Mouse (Mus musculus) cerebellum, adult 2 months (tissue): Measurements from ENCODE around the gene Svs1. TPM values are rescaled to one million over a fixed set of nuclear protein-coding genes. Genes with fewer than 3 reads are reported as not detected.

Source experiments
- DNase-seq, 2 experiments: peaks; one replicate each; pipeline ENCODE4 v3.0.0; 2021
- H3K27ac ChIP-seq: fragments of 200-500 bp; 2 replicates; pipeline ENCODE4 v1.5.1; 2012; ENCODE audit warnings: low read length, control low read depth, inconsistent platforms; ENCODE audit not compliant: insufficient read depth
- H3K27me3 ChIP-seq: fragments of 200-500 bp; 2 replicates; pipeline ENCODE4 v1.6.1; 2012; ENCODE audit warnings: inconsistent platforms, mild to moderate bottlenecking, low read length, moderate library complexity; ENCODE audit not compliant: control insufficient read depth, insufficient read depth
- H3K4me1 ChIP-seq: fragments of 200-500 bp; 2 replicates; pipeline ENCODE4 v1.6.1; 2011; ENCODE audit warnings: low read length; ENCODE audit not compliant: control insufficient read depth, insufficient read depth
- H3K4me3 ChIP-seq: fragments of 200-500 bp; replicated peaks from 2 replicates; pipeline ENCODE3; 2011; ENCODE audit warnings: mild to moderate bottlenecking, low read depth, low read length, control low read depth; ENCODE audit not compliant: insufficient read depth
- CTCF ChIP-seq: fragments of 200-500 bp; IDR thresholded peaks from 2 replicates; pipeline ENCODE4 v1.5.1; 2011; ENCODE audit warnings: low read depth, mild to moderate bottlenecking, control low read depth, low read length, moderate library complexity, borderline replicate concordance; ENCODE audit not compliant: insufficient read depth
- POLR2A ChIP-seq: fragments of 200-500 bp; IDR thresholded peaks from 2 replicates; pipeline ENCODE4 v1.6.1; 2011; ENCODE audit warnings: low read length, control low read depth, borderline replicate concordance; ENCODE audit not compliant: insufficient read depth
- WGBS: fragments of 180-500 bp; shearing (Covaris S2); methylation state at CpG from one replicate; pipeline ENCODE4 v1.1.7; 2018; 5-methylcytosine and 5-hydroxymethylcytosine counted together
- polyA plus RNA-seq: library from polyadenylated mRNA; depleted of rRNA; stranded (reverse); fragments of >200 nt; gene quantifications from 2 replicates; pipeline ENCODE4 v1.2.3, GENCODE M21; 2012; rRNA removed

Gene Svs1
- polyA plus RNA-seq, 1 experiment, result not detected

GRCm38 (mm10) chr6:49039470-49040180 lies 53.0 kb downstream of the Svs1 start:
- no peak overlapping the region for H3K27ac ChIP-seq
- H3K27me3 ChIP-seq, result no peaks in the 10 kb centered on the region; the same call in 1 of the 2 replicates
- WGBS, result 9% methylated on average over 18 of the region's 18 CpGs
- peak; percentile 29 to 39 for DNase-seq
- H3K4me1 ChIP-seq, result no peaks in the 10 kb centered on the region
- no peak overlapping the region for H3K4me3 ChIP-seq
- peak; percentile 51; the same call in 1 of the 2 replicates for TF ChIP-seq CTCF
- no peak for TF ChIP-seq POLR2A

Other genes starting within 250 kb of the Svs1 start
- 1.8 and 2.3 TPM in 2 replicates for gene Gimap1, start 247.8 kb upstream of the Svs1 start, polyA plus RNA-seq
- 0.57 and 0.82 TPM in 2 replicates for gene Gimap5, start 240.7 kb upstream of the Svs1 start, polyA plus RNA-seq
- 0.29 and 0.36 TPM in 2 replicates for gene Gimap3, start 216.0 kb upstream of the Svs1 start, polyA plus RNA-seq
- 11.0 and 12.5 TPM in 2 replicates for gene Tmem176a, start 145.9 kb upstream of the Svs1 start, polyA plus RNA-seq
- 48.7 and 54.4 TPM in 2 replicates for gene Tmem176b, start 145.4 kb upstream of the Svs1 start, polyA plus RNA-seq
- gene Aoc1, start 114.0 kb upstream of the Svs1 start, polyA plus RNA-seq, result 0.25 and 0.31 TPM in 2 replicates
- not detected in 2 replicates for gene 1600015I10Rik, start 57.0 kb upstream of the Svs1 start, polyA plus RNA-seq
- gene Doxl2, start 11.9 kb upstream of the Svs1 start, polyA plus RNA-seq, result not detected in 2 replicates
- 2.2 and 2.8 TPM in 2 replicates for gene Gpnmb, start 49.7 kb downstream of the Svs1 start, polyA plus RNA-seq
- 19.9 and 22.2 TPM in 2 replicates for gene Malsu1, start 86.9 kb downstream of the Svs1 start, polyA plus RNA-seq
- gene Igf2bp3, start 228.1 kb downstream of the Svs1 start, polyA plus RNA-seq, result 0.08 and 0.10 TPM in 2 replicates